Mouse (Mus musculus) heart, embryonic 13.5 days (tissue): Measurements from ENCODE around the gene Osbpl3. TPM values are rescaled to one million over a fixed set of nuclear protein-coding genes. Genes with fewer than 3 reads are reported as not detected.
A peak's percentile ranks its signal among the peaks of the same experiment; 100 is the strongest.

Experiments
- ATAC-seq: fragments of 200-750 bp; cut with Nextera tagmentation; 2 replicates; pipeline ENCODE4 v1.8.0; 2017; ENCODE audit warnings: moderate TSS enrichment; ENCODE audit not compliant: insufficient number of reproducible peaks, low FRiP score, low TSS enrichment; ENCODE audit errors: extremely low read depth
- H3K27ac ChIP-seq: fragments of 300-500 bp; sonication (generic); replicated peaks from 2 replicates; pipeline ENCODE4 v1.5.1; 2015; ENCODE audit warnings: moderate library complexity, mild to moderate bottlenecking, inconsistent platforms
- H3K27me3 ChIP-seq: fragments of 300-500 bp; sonication (generic); replicated peaks from 2 replicates; pipeline ENCODE4 v1.6.1; 2015; ENCODE audit warnings: mild to moderate bottlenecking, inconsistent platforms
- H3K36me3 ChIP-seq: fragments of 300-500 bp; sonication (generic); 2 replicates; pipeline ENCODE4 v1.6.1; 2015; ENCODE audit warnings: mild to moderate bottlenecking, inconsistent platforms
- H3K4me1 ChIP-seq: fragments of 300-500 bp; sonication (generic); 2 replicates; pipeline ENCODE4 v1.6.1; 2015; ENCODE audit warnings: inconsistent platforms
- H3K4me2 ChIP-seq: fragments of 300-500 bp; sonication (generic); 2 replicates; pipeline ENCODE4 v1.6.1; 2015; ENCODE audit warnings: inconsistent platforms, mild to moderate bottlenecking, moderate library complexity
- H3K4me3 ChIP-seq: fragments of 300-500 bp; sonication (generic); 2 replicates; pipeline ENCODE4 v1.5.1; 2015; ENCODE audit warnings: moderate library complexity, mild to moderate bottlenecking, inconsistent platforms
- H3K9ac ChIP-seq: fragments of 300-500 bp; sonication (generic); 2 replicates; pipeline ENCODE4 v1.6.1; 2015; ENCODE audit warnings: inconsistent platforms, mild to moderate bottlenecking, moderate library complexity
- H3K9me3 ChIP-seq: fragments of 300-500 bp; sonication (generic); 2 replicates; pipeline ENCODE4 v1.6.1; 2016; ENCODE audit warnings: inconsistent platforms
- WGBS: fragments of 180-500 bp; shearing (Covaris S2); methylation state at CpG from one replicate; pipeline ENCODE4 v1.1.7; 2015; ENCODE audit warnings: mixed read lengths; 5-methylcytosine and 5-hydroxymethylcytosine counted together
- polyA plus RNA-seq: library from polyadenylated mRNA; unstranded; fragments of >200 nt; fragmentation: Nextera tagmentation; extraction: Ambion mirVana; gene quantifications from 2 replicates; pipeline ENCODE4 v1.2.1, GENCODE M21; 2015

Gene Osbpl3
- polyA plus RNA-seq, 1 experiment from 2014 or later: 11.8 TPM

DNA sequence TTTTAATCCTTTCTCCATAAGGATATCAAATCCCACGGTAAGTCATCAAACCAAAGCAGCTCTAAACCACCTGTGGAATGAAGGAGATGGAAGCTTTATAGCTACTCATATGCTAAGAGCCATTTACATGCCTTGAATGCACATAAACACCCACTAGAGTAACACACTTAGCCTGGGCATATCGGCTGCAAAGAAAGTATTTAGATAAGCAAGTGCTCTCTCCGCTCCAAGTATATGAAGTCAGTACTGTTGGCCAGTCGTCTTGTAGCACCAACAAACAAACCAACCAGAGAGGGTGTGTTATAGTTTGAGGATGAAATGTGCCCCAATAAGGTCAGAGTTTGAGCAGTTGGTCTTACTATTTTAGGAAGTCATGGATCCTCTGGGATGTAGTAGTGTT is 31.7 kb downstream of the Osbpl3 start:
- no peaks in the 10 kb centered on the region for H3K9me3 ChIP-seq
- 60% methylated on average over 4 of the region's 4 CpGs for WGBS
- H3K4me2 ChIP-seq: no peak overlapping the region
- no peak overlapping the region for H3K9ac ChIP-seq
- H3K27me3 ChIP-seq: no peaks in the 10 kb centered on the region
- peaks cover 8% of the 10 kb centered on the region; the same call in 1 of the 2 replicates for H3K36me3 ChIP-seq
- no peak overlapping the region for H3K4me3 ChIP-seq
- ATAC-seq: no peak
- H3K27ac ChIP-seq: no peak overlapping the region
- H3K4me1 ChIP-seq: peaks cover 21% of the 10 kb centered on the region

- Histone ChIP-seq H3K36me3 (peaks cover 12% of the 10 kb centered on the region), H3K9ac (no peak overlapping the region), H3K27ac (no peak overlapping the region), H3K27me3 (no peaks in the 10 kb centered on the region), H3K4me1 (peaks cover 27% of the 10 kb centered on the region), H3K4me2 (no peak overlapping the region), H3K4me3 (no peak overlapping the region), H3K9me3 (no peaks in the 10 kb centered on the region)
- WGBS: 76% methylated on average over 2 of the region's 2 CpGs
- ATAC-seq: no peak
Observed at GRCm38 (mm10) chr6:50420413-50420812, 35.6 kb downstream of the Osbpl3 start.

- peaks cover 34% of the 10 kb centered on the region for H3K4me1 ChIP-seq
- no peak overlapping the region for H3K4me3 ChIP-seq
- no peaks in the 10 kb centered on the region for H3K9me3 ChIP-seq
- no peak overlapping the region for H3K9ac ChIP-seq
- peaks cover 5% of the 10 kb centered on the region for H3K36me3 ChIP-seq
- H3K27me3 ChIP-seq: no peaks in the 10 kb centered on the region
- WGBS: 70% methylated on average over 10 of the region's 10 CpGs
- H3K4me2 ChIP-seq: no peak overlapping the region
- ATAC-seq: no peak
- H3K27ac ChIP-seq: peak overlapping the region; percentile 49; the same call in 1 of the 2 replicates
Observed at GRCm38 (mm10) chr6:50419518-50420290, 36.3 kb downstream of the Osbpl3 start.

DNA sequence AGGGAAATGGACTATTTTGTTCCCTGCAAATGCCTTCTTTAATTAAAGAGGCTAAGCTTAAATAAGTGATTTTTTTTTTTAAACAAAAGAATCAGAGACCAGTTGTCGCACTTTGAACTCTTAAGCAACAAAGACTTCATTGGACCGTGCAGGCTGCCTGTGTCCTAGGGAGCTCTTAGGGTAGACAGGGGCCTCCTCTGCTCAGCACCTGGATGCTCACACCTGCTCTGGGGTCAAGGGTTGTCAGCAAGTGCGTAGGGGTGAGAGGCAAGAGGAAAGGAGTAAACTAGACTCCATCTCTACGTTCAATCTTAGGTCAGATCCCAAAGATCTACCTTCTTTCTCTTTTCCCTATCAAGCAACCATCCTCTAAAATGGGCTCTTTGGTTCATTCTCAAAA is 37.0 kb downstream of the Osbpl3 start:
- 87% methylated on average over 4 of the region's 4 CpGs for WGBS
- no peaks in the 10 kb centered on the region for H3K9me3 ChIP-seq
- H3K4me2 ChIP-seq: no peak overlapping the region
- H3K36me3 ChIP-seq: peaks cover 3% of the 10 kb centered on the region
- H3K27ac ChIP-seq: 0 out of 2 replicates have a peak overlapping the region, but pooled peaks have one; percentile 49
- H3K4me1 ChIP-seq: peaks cover 35% of the 10 kb centered on the region
- ATAC-seq: no peak
- no peak overlapping the region for H3K9ac ChIP-seq
- no peaks in the 10 kb centered on the region for H3K27me3 ChIP-seq
- H3K4me3 ChIP-seq: no peak overlapping the region

DNA sequence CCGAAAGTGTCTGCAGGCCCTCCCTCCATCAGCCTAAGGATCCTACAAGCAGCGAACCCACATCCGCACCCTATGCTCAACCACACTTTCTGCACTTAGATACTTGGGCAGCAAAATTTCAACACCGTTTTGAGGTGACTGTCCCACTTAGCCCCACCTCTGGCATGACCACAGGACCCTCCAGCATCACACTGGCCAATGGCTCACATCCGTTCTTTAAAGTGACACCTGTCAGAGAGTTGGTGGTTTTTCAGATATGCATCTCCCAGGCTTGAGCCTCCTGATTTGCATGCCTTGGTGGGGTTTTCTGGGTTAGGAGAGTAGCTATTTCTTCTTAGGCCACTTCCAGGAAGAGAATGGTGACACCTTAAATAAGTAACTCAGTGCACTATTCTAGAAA is 39.1 kb downstream of the Osbpl3 start:
- ATAC-seq: no peak
- H3K9me3 ChIP-seq: no peaks in the 10 kb centered on the region
- no peaks in the 10 kb centered on the region for H3K27me3 ChIP-seq
- H3K4me2 ChIP-seq: no peak overlapping the region
- H3K4me1 ChIP-seq: peaks cover 49% of the 10 kb centered on the region
- H3K4me3 ChIP-seq: no peak overlapping the region
- H3K36me3 ChIP-seq: peaks cover 3% of the 10 kb centered on the region
- 89% methylated on average over 5 of the region's 5 CpGs for WGBS
- H3K27ac ChIP-seq: no peak overlapping the region
- no peak overlapping the region for H3K9ac ChIP-seq

GRCm38 (mm10) chr6:50415431-50415830 is 40.6 kb downstream of the Osbpl3 start:
- H3K9me3 ChIP-seq: no peaks in the 10 kb centered on the region
- no peak overlapping the region for H3K4me3 ChIP-seq
- H3K9ac ChIP-seq: no peak overlapping the region
- no peak overlapping the region for H3K27ac ChIP-seq
- no peak for ATAC-seq
- 77% methylated on average over 6 of the region's 6 CpGs for WGBS
- no peaks in the 10 kb centered on the region for H3K27me3 ChIP-seq
- H3K4me2 ChIP-seq: no peak overlapping the region
- H3K36me3 ChIP-seq: peaks cover 3% of the 10 kb centered on the region
- peaks cover 57% of the 10 kb centered on the region for H3K4me1 ChIP-seq

DNA sequence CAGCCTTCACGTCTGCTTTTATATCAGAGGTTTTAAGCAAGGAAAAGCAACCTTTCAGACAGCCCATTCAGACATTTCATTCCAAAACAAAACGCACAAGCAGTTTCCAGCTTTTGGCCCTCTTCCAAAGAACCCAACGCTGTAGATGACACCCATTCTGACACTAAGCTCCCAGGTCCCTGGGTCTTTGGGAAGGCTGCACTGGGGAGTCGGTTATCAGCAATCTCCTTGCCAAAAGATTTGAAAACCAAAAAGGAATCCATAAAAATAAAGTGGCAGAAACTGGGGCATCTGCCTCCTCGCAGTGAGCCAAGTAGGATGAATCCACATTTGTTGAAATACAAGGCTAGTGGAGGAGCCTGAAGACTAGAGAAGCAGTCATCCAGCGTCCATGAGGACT is 41.5 kb downstream of the Osbpl3 start:
- WGBS: 40% methylated on average over 6 of the region's 6 CpGs
- Histone ChIP-seq H3K9me3 (no peaks in the 10 kb centered on the region), H3K9ac (peak overlapping the region; percentile 40), H3K4me2 (no peak overlapping the region), H3K36me3 (peaks cover 3% of the 10 kb centered on the region), H3K27ac (peak overlapping the region; percentile 65), H3K27me3 (no peaks in the 10 kb centered on the region), H3K4me3 (no peak overlapping the region), H3K4me1 (peaks cover 50% of the 10 kb centered on the region)
- no peak for ATAC-seq

- Histone ChIP-seq H3K4me1 (peaks cover 43% of the 10 kb centered on the region), H3K36me3 (peaks cover 3% of the 10 kb centered on the region), H3K4me3 (no peak overlapping the region), H3K9me3 (no peaks in the 10 kb centered on the region), H3K4me2 (no peak overlapping the region), H3K9ac (no peak overlapping the region), H3K27me3 (no peaks in the 10 kb centered on the region), H3K27ac (no peak overlapping the region)
- 81% methylated on average over 1 of the region's 1 CpGs for WGBS
- ATAC-seq: no peak
Observed at GRCm38 (mm10) chr6:50413381-50413780, 42.6 kb downstream of the Osbpl3 start.

GRCm38 (mm10) chr6:50412174-50412573 is 43.8 kb downstream of the Osbpl3 start:
- 34% methylated on average over 4 of the region's 4 CpGs for WGBS
- 0 out of 2 replicates have a peak overlapping the region, but pooled peaks have one; percentile 21 for H3K27ac ChIP-seq

DNA sequence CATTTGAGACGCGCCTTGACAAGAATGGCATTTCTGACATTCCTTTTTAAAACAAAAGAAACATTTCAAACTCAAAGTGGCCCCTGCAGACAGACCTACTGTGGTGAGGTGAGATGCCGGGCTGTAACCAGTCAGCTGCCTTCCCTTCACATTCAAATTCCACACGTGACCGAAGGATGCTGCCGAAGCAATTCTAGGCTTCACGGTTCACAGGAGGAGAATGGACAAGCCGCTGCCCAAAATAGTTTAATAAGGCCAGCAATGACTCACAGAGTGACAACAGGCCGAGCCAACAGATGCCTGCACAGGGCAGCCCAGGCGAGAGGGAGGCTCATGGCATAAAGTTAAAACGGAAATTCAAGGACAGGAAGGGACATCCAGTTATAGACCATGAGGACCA is 51.3 kb downstream of the Osbpl3 start:
- ATAC-seq: no peak
- H3K9ac ChIP-seq: no peak overlapping the region; the same call in 1 of the 2 replicates
- H3K27me3 ChIP-seq: no peaks in the 10 kb centered on the region
- peak overlapping the region; percentile 30 for H3K4me2 ChIP-seq
- no peaks in the 10 kb centered on the region for H3K36me3 ChIP-seq
- peak overlapping the region; percentile 83 for H3K27ac ChIP-seq
- H3K4me3 ChIP-seq: no peak overlapping the region
- no peaks in the 10 kb centered on the region for H3K9me3 ChIP-seq
- peaks cover 45% of the 10 kb centered on the region for H3K4me1 ChIP-seq
- WGBS: 42% methylated on average over 11 of the region's 11 CpGs

More at GRCm38 (mm10) chr6:50412174-50412573, 43.8 kb downstream of the Osbpl3 start:
- peaks cover 43% of the 10 kb centered on the region for H3K4me1 ChIP-seq
- ATAC-seq: no peak
- no peak overlapping the region for H3K9ac ChIP-seq
- no peak overlapping the region for H3K4me2 ChIP-seq
- H3K36me3 ChIP-seq: peaks cover under 1% of the 10 kb centered on the region; the same call in 1 of the 2 replicates
- H3K4me3 ChIP-seq: no peak overlapping the region
- no peaks in the 10 kb centered on the region for H3K27me3 ChIP-seq
- H3K9me3 ChIP-seq: no peaks in the 10 kb centered on the region

DNA sequence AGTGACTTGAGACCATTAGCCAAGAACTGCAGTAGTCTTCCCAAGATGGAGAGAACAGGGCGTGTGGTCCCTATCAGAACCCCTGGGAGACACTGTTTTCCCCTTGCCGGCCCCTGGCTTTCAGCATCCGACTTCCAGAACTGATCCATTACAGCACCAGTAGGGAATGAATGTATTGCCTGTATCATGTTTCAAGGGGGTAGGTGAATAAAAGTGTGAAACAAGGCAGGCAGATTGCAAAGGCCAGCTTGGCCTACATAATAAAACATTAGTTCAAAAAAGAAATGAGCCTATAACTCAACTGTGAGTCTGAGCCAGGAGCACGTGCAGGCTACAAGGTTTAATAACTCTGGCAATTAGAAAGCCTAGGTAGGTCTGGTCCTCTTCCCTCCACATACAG is 52.5 kb downstream of the Osbpl3 start:
- Histone ChIP-seq H3K4me3 (no peak overlapping the region), H3K4me2 (no peak overlapping the region), H3K36me3 (no peaks in the 10 kb centered on the region), H3K27me3 (no peaks in the 10 kb centered on the region), H3K27ac (no peak overlapping the region), H3K9me3 (no peaks in the 10 kb centered on the region), H3K9ac (no peak overlapping the region), H3K4me1 (peaks cover 53% of the 10 kb centered on the region)
- ATAC-seq: no peak
- 63% methylated on average over 4 of the region's 4 CpGs for WGBS

DNA sequence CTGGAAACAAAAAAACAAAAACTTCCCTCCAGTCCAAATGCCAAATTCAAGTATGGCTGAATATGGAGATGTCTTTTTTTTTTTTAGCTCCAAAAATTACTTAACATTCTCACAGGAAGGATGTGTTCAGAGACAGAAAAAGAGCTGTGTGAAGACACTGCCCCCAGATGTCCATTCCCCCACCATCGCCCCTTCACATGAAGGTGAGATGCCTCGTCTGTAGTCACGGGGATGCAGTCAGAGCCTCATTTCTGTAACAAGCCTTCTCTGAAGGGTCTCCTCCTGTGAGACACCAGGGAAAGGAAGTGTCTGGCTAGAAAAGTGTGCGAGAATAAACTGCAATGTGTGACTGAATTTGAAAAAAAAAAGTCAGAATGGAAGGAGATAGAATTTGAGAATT is 53.1 kb downstream of the Osbpl3 start:
- H3K36me3 ChIP-seq: no peaks in the 10 kb centered on the region
- no peak overlapping the region for H3K4me2 ChIP-seq
- H3K4me1 ChIP-seq: peaks cover 53% of the 10 kb centered on the region
- H3K9me3 ChIP-seq: no peaks in the 10 kb centered on the region
- H3K27me3 ChIP-seq: no peaks in the 10 kb centered on the region
- no peak overlapping the region for H3K9ac ChIP-seq
- H3K27ac ChIP-seq: no peak overlapping the region
- ATAC-seq: no peak
- no peak overlapping the region for H3K4me3 ChIP-seq
- 80% methylated on average over 4 of the region's 4 CpGs for WGBS
